In the genomic region with DNA sequence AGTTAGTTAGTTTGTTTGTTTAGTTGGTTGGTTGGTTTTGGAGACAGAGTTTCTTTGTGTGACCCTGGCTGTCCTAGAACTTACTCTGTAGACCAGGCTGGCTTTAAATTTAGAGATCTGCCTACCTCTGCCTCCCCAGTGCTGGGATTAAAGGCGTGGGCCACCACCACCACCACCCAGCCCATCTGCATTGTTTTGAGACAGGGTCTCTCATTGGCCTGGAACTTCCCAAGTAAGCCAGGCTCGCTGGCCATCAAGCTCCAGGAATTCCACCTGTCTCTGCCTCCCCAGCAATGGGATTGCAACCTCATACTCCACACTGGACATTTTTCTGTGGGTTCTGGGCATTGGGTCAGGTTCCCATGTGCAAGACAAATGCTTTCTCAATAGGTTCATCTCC, we compare ENCODE assay signal across 28 mouse cellular contexts. TPM values are rescaled to one million over a fixed set of nuclear protein-coding genes. Genes with fewer than 3 reads are reported as not detected.
"Had no signal": no experiment of that assay in that cellular context is flagged by ENCODE, and none has a peak within 500 bp of the region (broad histone marks: within the 10 kb centered on the region; RNA-seq: fewer than 3 reads in every experiment).

No protein-coding gene starts in this region.

- H3K4me3 ChIP-seq: embryonic facial prominence, embryonic 10.5 days; embryonic facial prominence, embryonic 12.5 days; embryonic facial prominence, embryonic 13.5 days; embryonic facial prominence, embryonic 15.5 days; erythroblast, embryonic 14.5 days; forebrain, embryonic 10.5 days; forebrain, embryonic 12.5 days; forebrain, embryonic 13.5 days; forebrain, embryonic 15.5 days; gastrocnemius, adult 2 months; heart, adult 2 months had no signal

- H3K4me1 ChIP-seq: embryonic facial prominence, embryonic 10.5 days; embryonic facial prominence, embryonic 12.5 days; embryonic facial prominence, embryonic 13.5 days; forebrain, embryonic 12.5 days; forebrain, embryonic 13.5 days; forebrain, embryonic 15.5 days had no signal

- H3K27ac ChIP-seq: embryonic facial prominence, embryonic 10.5 days; embryonic facial prominence, embryonic 12.5 days; embryonic facial prominence, embryonic 13.5 days; embryonic facial prominence, embryonic 15.5 days; forebrain, embryonic 10.5 days; forebrain, embryonic 12.5 days; forebrain, embryonic 13.5 days; forebrain, embryonic 15.5 days; gastrocnemius, adult 2 months; heart, adult 2 months had no signal

- H3K36me3 ChIP-seq: embryonic facial prominence, embryonic 10.5 days; embryonic facial prominence, embryonic 12.5 days; embryonic facial prominence, embryonic 13.5 days; embryonic facial prominence, embryonic 15.5 days; forebrain, embryonic 10.5 days; forebrain, embryonic 12.5 days; forebrain, embryonic 15.5 days had no signal

- H3K27me3 ChIP-seq: embryonic facial prominence, embryonic 12.5 days; embryonic facial prominence, embryonic 13.5 days; embryonic facial prominence, embryonic 15.5 days; forebrain, embryonic 12.5 days; forebrain, embryonic 13.5 days; forebrain, embryonic 15.5 days had no signal

- DNase-seq: cerebellum, adult 2 months; cerebellum, adult 8-10 months; cerebellum, adult 9-10 months; cerebellum, adult 9-11 months; cerebellum, postnatal 10 days; cerebellum, postnatal 14 days; cerebellum, postnatal 25 days; cerebellum, postnatal 36 days; embryo, embryonic 11 days; forebrain, postnatal 0 days; gastrocnemius, adult 2 months; gastrocnemius, postnatal 10 days; gastrocnemius, postnatal 14 days; gastrocnemius, postnatal 25 days; gastrocnemius, postnatal 36 days; heart, adult 18-20 months; heart, adult 2 months had no signal

- H3K9me3 ChIP-seq: embryonic facial prominence, embryonic 10.5 days; embryonic facial prominence, embryonic 12.5 days; embryonic facial prominence, embryonic 13.5 days; embryonic facial prominence, embryonic 15.5 days; forebrain, embryonic 10.5 days; forebrain, embryonic 12.5 days; forebrain, embryonic 13.5 days; forebrain, embryonic 15.5 days had no signal

RNA-seq across cellular contexts. Expression of a gene that starts 18.2 kb away (rescaled TPM):
- total RNA-seq: common myeloid progenitor, adult 5-6 weeks; granulocyte monocyte progenitor cell, adult 5-6 weeks had no signal
- polyA plus RNA-seq: erythroblast, embryonic 14.5 days had no signal
